Mouse (Mus musculus) thymus, adult 2 months (tissue): Measurements from ENCODE around the gene Map6.

ENCODE experiments used
- CTCF ChIP-seq: fragments of 200-500 bp; IDR thresholded peaks from 2 replicates; pipeline ENCODE4 v1.5.1; 2012; ENCODE audit warnings: mild to moderate bottlenecking, control low read depth, low read length, moderate library complexity, borderline replicate concordance; ENCODE audit not compliant: control insufficient read depth, poor library complexity, insufficient read depth; ENCODE audit errors: extremely low read depth
- POLR2A ChIP-seq: fragments of 200-500 bp; IDR thresholded peaks from 2 replicates; pipeline ENCODE4 v1.6.1; 2012; ENCODE audit warnings: mild to moderate bottlenecking, low read length, control low read depth, moderate library complexity; ENCODE audit not compliant: control insufficient read depth, poor library complexity, insufficient read depth; ENCODE audit errors: extremely low read depth

DNA sequence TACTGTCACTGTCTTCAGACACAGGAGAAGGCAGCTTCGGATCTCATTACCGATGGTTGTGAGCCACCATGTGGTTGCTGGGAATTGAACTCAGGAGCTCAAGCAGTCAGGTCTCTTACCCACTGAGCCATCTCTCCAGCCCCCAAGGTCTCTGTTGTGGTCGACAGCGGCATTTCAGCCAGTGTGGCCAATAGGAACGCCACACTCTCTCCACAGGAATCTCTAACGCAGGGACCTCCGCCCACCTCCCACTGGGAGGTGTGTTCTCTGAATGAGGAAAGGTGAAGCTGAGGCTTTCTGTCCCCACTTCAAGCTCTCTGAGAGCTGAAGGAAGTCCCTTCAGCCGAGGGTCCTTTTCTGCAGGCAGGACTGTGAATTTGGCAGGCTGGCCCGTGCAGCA is 16.9 kb upstream of the Map6 start:
- TF ChIP-seq CTCF, result no peak
- TF ChIP-seq POLR2A, result no peak
